Mouse (Mus musculus): Measurements from ENCODE around the gene Bin2. TPM values are rescaled to one million over a fixed set of nuclear protein-coding genes. Genes with fewer than 3 reads are reported as not detected.

Gene Bin2
- polyA plus RNA-seq, 1 experiment from 2014 or later: 6.6 TPM

- 20% methylated on average over 6 of the region's 6 CpGs for WGBS (ENCODE audit: insufficient replicate concordance)
- H3K27ac ChIP-seq (ENCODE audit: low read depth, low read length): no peak overlapping the region
- H3K36me3 ChIP-seq (ENCODE audit: control insufficient read depth, insufficient read depth, low read length): no peaks in the 10 kb centered on the region
- peaks cover 31% of the 10 kb centered on the region for H3K27me3 ChIP-seq (ENCODE audit: control insufficient read depth, insufficient read depth, low read length)
- H3K4me2 ChIP-seq: peak overlapping the region; percentile 96; the same call in 1 of the 2 replicates
- no peak overlapping the region; the same call in 1 of the 2 replicates for H3K4me3 ChIP-seq (ENCODE audit: low read depth, low read length)
- H3K4me1 ChIP-seq (ENCODE audit: control insufficient read depth, insufficient read depth, low read length): peaks cover 25% of the 10 kb centered on the region; the same call in 1 of the 2 replicates
- ATAC-seq (replicated peaks; ENCODE audit: insufficient number of reproducible peaks, low FRiP score, low TSS enrichment): no peak
- H3K9ac ChIP-seq (ENCODE audit: low read depth, low read length): no peak overlapping the region
- no peaks in the 10 kb centered on the region for H3K9me3 ChIP-seq (replicated peaks; ENCODE audit: control insufficient read depth, low read length)
Measured at GRCm38 (mm10) chr15:100637661-100638060, 31.7 kb downstream of the Bin2 start.

GRCm38 (mm10) chr15:100636700-100637501 lies 32.5 kb downstream of the Bin2 start, which contains the start of gene Smagp:
TSS of gene Smagp (minus strand) at chr15:100636940.
- Histone ChIP-seq H3K27ac (ENCODE audit: low read depth, low read length) (no peak within 1 kb of the TSS), H3K9ac (ENCODE audit: low read depth, low read length) (peak within 1 kb of the TSS; percentile 73), H3K4me1 (ENCODE audit: control insufficient read depth, insufficient read depth, low read length) (peaks cover 25% of the 10 kb centered on the region; the same call in 1 of the 2 replicates), H3K4me2 (peak within 1 kb of the TSS; percentile 96), H3K4me3 (ENCODE audit: low read depth, low read length) (peak within 1 kb of the TSS; percentile 66), H3K9me3 (replicated peaks; ENCODE audit: control insufficient read depth, low read length) (no peaks in the 10 kb centered on the region), H3K27me3 (ENCODE audit: control insufficient read depth, insufficient read depth, low read length) (peaks cover 31% of the 10 kb centered on the region), H3K36me3 (ENCODE audit: control insufficient read depth, insufficient read depth, low read length) (no peaks in the 10 kb centered on the region)
- peak; percentile 36; the same call in 1 of the 2 replicates for ATAC-seq (replicated peaks; ENCODE audit: insufficient number of reproducible peaks, low FRiP score, low TSS enrichment)
- under 1% methylated on average over 59 of the region's 77 CpGs for WGBS (ENCODE audit: insufficient replicate concordance)

- H3K27ac ChIP-seq (ENCODE audit: low read depth, low read length): no peak overlapping the region
- peak overlapping the region; percentile 73 for H3K9ac ChIP-seq (ENCODE audit: low read depth, low read length)
- ATAC-seq (replicated peaks; ENCODE audit: insufficient number of reproducible peaks, low FRiP score, low TSS enrichment): no peak
- peaks cover 25% of the 10 kb centered on the region; the same call in 1 of the 2 replicates for H3K4me1 ChIP-seq (ENCODE audit: control insufficient read depth, insufficient read depth, low read length)
- H3K27me3 ChIP-seq (ENCODE audit: control insufficient read depth, insufficient read depth, low read length): peaks cover 31% of the 10 kb centered on the region
- H3K4me2 ChIP-seq: peak overlapping the region; percentile 96
- H3K4me3 ChIP-seq (ENCODE audit: low read depth, low read length): peak overlapping the region; percentile 66
- no peaks in the 10 kb centered on the region for H3K9me3 ChIP-seq (replicated peaks; ENCODE audit: control insufficient read depth, low read length)
- H3K36me3 ChIP-seq (ENCODE audit: control insufficient read depth, insufficient read depth, low read length): no peaks in the 10 kb centered on the region
- 2% methylated on average over 37 of the region's 38 CpGs for WGBS (ENCODE audit: insufficient replicate concordance)
Measured at GRCm38 (mm10) chr15:100635851-100636645, 33.3 kb downstream of the Bin2 start.

- H3K27ac ChIP-seq (ENCODE audit: low read depth, low read length): no peak overlapping the region
- 8% methylated on average over 9 of the region's 9 CpGs for WGBS (ENCODE audit: insufficient replicate concordance)
- H3K4me1 ChIP-seq (ENCODE audit: control insufficient read depth, insufficient read depth, low read length): peaks cover 18% of the 10 kb centered on the region; the same call in 1 of the 2 replicates
- peak overlapping the region; percentile 66; the same call in 1 of the 2 replicates for H3K4me3 ChIP-seq (ENCODE audit: low read depth, low read length)
- no peaks in the 10 kb centered on the region for H3K36me3 ChIP-seq (ENCODE audit: control insufficient read depth, insufficient read depth, low read length)
- H3K9me3 ChIP-seq (replicated peaks; ENCODE audit: control insufficient read depth, low read length): no peaks in the 10 kb centered on the region
- H3K9ac ChIP-seq (ENCODE audit: low read depth, low read length): no peak overlapping the region
- no peak for ATAC-seq (replicated peaks; ENCODE audit: insufficient number of reproducible peaks, low FRiP score, low TSS enrichment)
- H3K4me2 ChIP-seq: peak overlapping the region; percentile 96
- H3K27me3 ChIP-seq (ENCODE audit: control insufficient read depth, insufficient read depth, low read length): peaks cover 31% of the 10 kb centered on the region
Measured at GRCm38 (mm10) chr15:100635239-100635638, 34.1 kb downstream of the Bin2 start.

GRCm38 (mm10) chr15:100633341-100633740 lies 36.0 kb downstream of the Bin2 start:
- Histone ChIP-seq H3K9me3 (replicated peaks; ENCODE audit: control insufficient read depth, low read length) (no peaks in the 10 kb centered on the region), H3K9ac (ENCODE audit: low read depth, low read length) (no peak overlapping the region), H3K27me3 (ENCODE audit: control insufficient read depth, insufficient read depth, low read length) (peaks cover 31% of the 10 kb centered on the region), H3K4me1 (ENCODE audit: control insufficient read depth, insufficient read depth, low read length) (peaks cover 15% of the 10 kb centered on the region), H3K36me3 (ENCODE audit: control insufficient read depth, insufficient read depth, low read length) (no peaks in the 10 kb centered on the region), H3K4me3 (ENCODE audit: low read depth, low read length) (no peak overlapping the region), H3K4me2 (no peak overlapping the region), H3K27ac (ENCODE audit: low read depth, low read length) (no peak overlapping the region)
- WGBS (ENCODE audit: insufficient replicate concordance): 72% methylated on average over 10 of the region's 10 CpGs
- no peak for ATAC-seq (replicated peaks; ENCODE audit: insufficient number of reproducible peaks, low FRiP score, low TSS enrichment)

- H3K27ac ChIP-seq (ENCODE audit: low read depth, low read length): no peak overlapping the region
- no peak for ATAC-seq (replicated peaks; ENCODE audit: insufficient number of reproducible peaks, low FRiP score, low TSS enrichment)
- 57% methylated on average over 5 of the region's 5 CpGs for WGBS (ENCODE audit: insufficient replicate concordance)
- H3K4me3 ChIP-seq (ENCODE audit: low read depth, low read length): no peak overlapping the region
- H3K27me3 ChIP-seq (ENCODE audit: control insufficient read depth, insufficient read depth, low read length): peaks cover 29% of the 10 kb centered on the region
- H3K36me3 ChIP-seq (ENCODE audit: control insufficient read depth, insufficient read depth, low read length): no peaks in the 10 kb centered on the region
- no peaks in the 10 kb centered on the region for H3K9me3 ChIP-seq (replicated peaks; ENCODE audit: control insufficient read depth, low read length)
- peaks cover 21% of the 10 kb centered on the region for H3K4me1 ChIP-seq (ENCODE audit: control insufficient read depth, insufficient read depth, low read length)
- no peak overlapping the region for H3K4me2 ChIP-seq
- no peak overlapping the region for H3K9ac ChIP-seq (ENCODE audit: low read depth, low read length)
Measured at GRCm38 (mm10) chr15:100632323-100632722, 37.0 kb downstream of the Bin2 start.

- H3K4me1 ChIP-seq (ENCODE audit: control insufficient read depth, insufficient read depth, low read length): peaks cover 14% of the 10 kb centered on the region
- no peaks in the 10 kb centered on the region for H3K9me3 ChIP-seq (replicated peaks; ENCODE audit: control insufficient read depth, low read length)
- no peak overlapping the region for H3K4me3 ChIP-seq (ENCODE audit: low read depth, low read length)
- WGBS (ENCODE audit: insufficient replicate concordance): 75% methylated on average over 12 of the region's 12 CpGs
- H3K27ac ChIP-seq (ENCODE audit: low read depth, low read length): no peak overlapping the region
- H3K27me3 ChIP-seq (ENCODE audit: control insufficient read depth, insufficient read depth, low read length): peaks cover 22% of the 10 kb centered on the region
- no peak overlapping the region for H3K4me2 ChIP-seq
- no peak for ATAC-seq (replicated peaks; ENCODE audit: insufficient number of reproducible peaks, low FRiP score, low TSS enrichment)
- no peaks in the 10 kb centered on the region for H3K36me3 ChIP-seq (ENCODE audit: control insufficient read depth, insufficient read depth, low read length)
- H3K9ac ChIP-seq (ENCODE audit: low read depth, low read length): no peak overlapping the region
Measured at GRCm38 (mm10) chr15:100631454-100632170, 37.7 kb downstream of the Bin2 start.

- no peak overlapping the region for H3K9ac ChIP-seq (ENCODE audit: low read depth, low read length)
- H3K27me3 ChIP-seq (ENCODE audit: control insufficient read depth, insufficient read depth, low read length): peaks cover 9% of the 10 kb centered on the region
- ATAC-seq (replicated peaks; ENCODE audit: insufficient number of reproducible peaks, low FRiP score, low TSS enrichment): no peak
- no peak overlapping the region for H3K4me2 ChIP-seq
- WGBS (ENCODE audit: insufficient replicate concordance): 72% methylated on average over 3 of the region's 3 CpGs
- no peak overlapping the region for H3K4me3 ChIP-seq (ENCODE audit: low read depth, low read length)
- H3K27ac ChIP-seq (ENCODE audit: low read depth, low read length): no peak overlapping the region
- no peaks in the 10 kb centered on the region for H3K36me3 ChIP-seq (ENCODE audit: control insufficient read depth, insufficient read depth, low read length)
- no peaks in the 10 kb centered on the region for H3K9me3 ChIP-seq (replicated peaks; ENCODE audit: control insufficient read depth, low read length)
- peaks cover 7% of the 10 kb centered on the region for H3K4me1 ChIP-seq (ENCODE audit: control insufficient read depth, insufficient read depth, low read length)
Measured at GRCm38 (mm10) chr15:100630126-100630525, 39.2 kb downstream of the Bin2 start.
